Mouse (Mus musculus): ENCODE results near the gene Gm13539. TPM values are rescaled to one million over a fixed set of nuclear protein-coding genes. Genes with fewer than 3 reads are reported as not detected.
"Not testable (repeated sequence)": the region's sequence is repeated elsewhere in the genome, so short reads cannot be mapped to it uniquely, and the experiment has no call there.

Gene Gm13539
- polyA plus RNA-seq (2015; fragmentation: Nextera tagmentation; extraction: Ambion mirVana) = not detected in 2 replicates

GRCm38 (mm10) chr2:25781957-25782356 is at the start of gene Gm13539:
TSS of gene Gm13539 (plus strand) at chr2:25782257.
- WGBS = 80% methylated on average over 3 of the region's 3 CpGs
- no peak within 1 kb of the TSS for H3K4me3 ChIP-seq
- H3K9me3 ChIP-seq = no peaks in the 10 kb centered on the region
- H3K27me3 ChIP-seq = no peaks in the 10 kb centered on the region
- H3K4me1 ChIP-seq = no peaks in the 10 kb centered on the region
- H3K4me2 ChIP-seq (replicated peaks) = no peak within 1 kb of the TSS
- H3K9ac ChIP-seq = no peak within 1 kb of the TSS
- ATAC-seq (ENCODE audit: low FRiP score, low read depth) = no peak
- no peak within 1 kb of the TSS for H3K27ac ChIP-seq
- no peaks in the 10 kb centered on the region for H3K36me3 ChIP-seq

- Histone ChIP-seq H3K4me3 (no peak overlapping the region), H3K27ac (no peak overlapping the region), H3K4me2 (replicated peaks) (no peak overlapping the region), H3K36me3 (no peaks in the 10 kb centered on the region), H3K9ac (no peak overlapping the region), H3K27me3 (no peaks in the 10 kb centered on the region), H3K9me3 (no peaks in the 10 kb centered on the region), H3K4me1 (no peaks in the 10 kb centered on the region)
- WGBS = 59% methylated on average over 2 of the region's 2 CpGs
- no peak for ATAC-seq (ENCODE audit: low FRiP score, low read depth)
Observed at GRCm38 (mm10) chr2:25733199-25733930, 48.7 kb upstream of the Gm13539 start.

GRCm38 (mm10) chr2:25736709-25737108 is 45.3 kb upstream of the Gm13539 start, which contains the start of gene Obp2b:
TSS of gene Obp2b (plus strand) at chr2:25737009.
- 86% methylated on average over 3 of the region's 3 CpGs for WGBS
- not testable (repeated sequence) for H3K4me2 ChIP-seq (replicated peaks); H3K9me3 ChIP-seq; H3K9ac ChIP-seq; ATAC-seq (ENCODE audit: low FRiP score, low read depth); H3K4me1 ChIP-seq; H3K27ac ChIP-seq; H3K36me3 ChIP-seq; H3K27me3 ChIP-seq; H3K4me3 ChIP-seq

GRCm38 (mm10) chr2:25741671-25742070 is 40.4 kb upstream of the Gm13539 start:
- H3K4me2 ChIP-seq (replicated peaks) = no peak overlapping the region
- no peaks in the 10 kb centered on the region for H3K4me1 ChIP-seq
- no peak overlapping the region for H3K9ac ChIP-seq
- no peak overlapping the region for H3K27ac ChIP-seq
- H3K4me3 ChIP-seq = no peak overlapping the region
- H3K27me3 ChIP-seq = no peaks in the 10 kb centered on the region
- ATAC-seq (ENCODE audit: low FRiP score, low read depth) = no peak
- no peaks in the 10 kb centered on the region for H3K9me3 ChIP-seq
- 64% methylated on average over 1 of the region's 1 CpGs for WGBS
- no peaks in the 10 kb centered on the region for H3K36me3 ChIP-seq

GRCm38 (mm10) chr2:25754201-25754600 is 27.9 kb upstream of the Gm13539 start:
- H3K9me3 ChIP-seq = 0 out of 2 replicates have a peak, but pooled peaks cover 3% of the 10 kb centered on the region
- H3K36me3 ChIP-seq = no peaks in the 10 kb centered on the region
- ATAC-seq (ENCODE audit: low FRiP score, low read depth) = no peak
- no peak overlapping the region for H3K9ac ChIP-seq
- no peaks in the 10 kb centered on the region for H3K27me3 ChIP-seq
- WGBS = 94% methylated on average over 1 of the region's 1 CpGs
- no peak overlapping the region for H3K4me3 ChIP-seq
- H3K4me2 ChIP-seq (replicated peaks) = no peak overlapping the region
- H3K27ac ChIP-seq = no peak overlapping the region
- no peaks in the 10 kb centered on the region for H3K4me1 ChIP-seq

- ATAC-seq (ENCODE audit: low FRiP score, low read depth) = no peak
- no peaks in the 10 kb centered on the region for H3K36me3 ChIP-seq
- H3K4me3 ChIP-seq = no peak overlapping the region
- H3K9me3 ChIP-seq = 0 out of 2 replicates have a peak, but pooled peaks cover 3% of the 10 kb centered on the region
- no peak overlapping the region for H3K27ac ChIP-seq
- H3K27me3 ChIP-seq = no peaks in the 10 kb centered on the region
- WGBS = 49% methylated on average over 4 of the region's 4 CpGs
- H3K4me1 ChIP-seq = no peaks in the 10 kb centered on the region
- no peak overlapping the region for H3K4me2 ChIP-seq (replicated peaks)
- no peak overlapping the region for H3K9ac ChIP-seq
Observed at GRCm38 (mm10) chr2:25758064-25758625, 23.9 kb upstream of the Gm13539 start.

- Histone ChIP-seq H3K9ac (no peak within 1 kb of the TSS), H3K4me3 (no peak within 1 kb of the TSS), H3K36me3 (no peaks in the 10 kb centered on the region), H3K27me3 (no peaks in the 10 kb centered on the region), H3K4me2 (replicated peaks) (no peak within 1 kb of the TSS), H3K4me1 (no peaks in the 10 kb centered on the region), H3K9me3 (no peaks in the 10 kb centered on the region), H3K27ac (no peak within 1 kb of the TSS)
- ATAC-seq (ENCODE audit: low FRiP score, low read depth) = no peak
- 36% methylated on average over 2 of the region's 2 CpGs for WGBS
Observed at GRCm38 (mm10) chr2:25765269-25765668, 16.8 kb upstream of the Gm13539 start, which contains the start of gene Lcn3. TSS of gene Lcn3 (plus strand) at chr2:25765569.

GRCm38 (mm10) chr2:25767764-25768163 is 14.3 kb upstream of the Gm13539 start:
- 76% methylated on average over 4 of the region's 4 CpGs for WGBS
- Histone ChIP-seq H3K27ac (no peak overlapping the region), H3K4me1 (no peaks in the 10 kb centered on the region), H3K9me3 (no peaks in the 10 kb centered on the region), H3K4me3 (no peak overlapping the region), H3K27me3 (no peaks in the 10 kb centered on the region), H3K9ac (no peak overlapping the region), H3K36me3 (no peaks in the 10 kb centered on the region), H3K4me2 (replicated peaks) (no peak overlapping the region)
- no peak for ATAC-seq (ENCODE audit: low FRiP score, low read depth)

GRCm38 (mm10) chr2:25773507-25773906 is 8.6 kb upstream of the Gm13539 start:
- no peaks in the 10 kb centered on the region for H3K36me3 ChIP-seq
- H3K4me1 ChIP-seq = no peaks in the 10 kb centered on the region
- no peak overlapping the region for H3K27ac ChIP-seq
- no peak overlapping the region for H3K4me2 ChIP-seq (replicated peaks)
- WGBS = 82% methylated on average over 2 of the region's 2 CpGs
- H3K4me3 ChIP-seq = no peak overlapping the region
- H3K9me3 ChIP-seq = no peaks in the 10 kb centered on the region
- no peaks in the 10 kb centered on the region for H3K27me3 ChIP-seq
- H3K9ac ChIP-seq = no peak overlapping the region
- no peak for ATAC-seq (ENCODE audit: low FRiP score, low read depth)

GRCm38 (mm10) chr2:25774640-25775039 is 7.4 kb upstream of the Gm13539 start:
- Histone ChIP-seq H3K4me1 (no peaks in the 10 kb centered on the region), H3K4me2 (replicated peaks) (no peak overlapping the region), H3K27ac (no peak overlapping the region), H3K4me3 (no peak overlapping the region), H3K27me3 (no peaks in the 10 kb centered on the region), H3K9ac (no peak overlapping the region), H3K36me3 (no peaks in the 10 kb centered on the region), H3K9me3 (no peaks in the 10 kb centered on the region)
- ATAC-seq (ENCODE audit: low FRiP score, low read depth) = no peak
- 77% methylated on average over 2 of the region's 2 CpGs for WGBS

- no peak for ATAC-seq (ENCODE audit: low FRiP score, low read depth)
- 80% methylated on average over 3 of the region's 3 CpGs for WGBS
- no peaks in the 10 kb centered on the region for H3K4me1 ChIP-seq
- H3K9ac ChIP-seq = no peak overlapping the region
- H3K9me3 ChIP-seq = no peaks in the 10 kb centered on the region
- H3K36me3 ChIP-seq = no peaks in the 10 kb centered on the region
- no peak overlapping the region for H3K4me3 ChIP-seq
- H3K27me3 ChIP-seq = no peaks in the 10 kb centered on the region
- no peak overlapping the region for H3K4me2 ChIP-seq (replicated peaks)
- H3K27ac ChIP-seq = no peak overlapping the region
Observed at GRCm38 (mm10) chr2:25775991-25776390, 6.1 kb upstream of the Gm13539 start.

GRCm38 (mm10) chr2:25776717-25777116 is 5.3 kb upstream of the Gm13539 start, which contains the start of gene Lcn11:
TSS of gene Lcn11 (plus strand) at chr2:25777017.
- ATAC-seq (ENCODE audit: low FRiP score, low read depth) = no peak
- Histone ChIP-seq H3K4me3 (no peak within 1 kb of the TSS), H3K9ac (no peak within 1 kb of the TSS), H3K4me2 (replicated peaks) (no peak within 1 kb of the TSS), H3K9me3 (no peaks in the 10 kb centered on the region), H3K27ac (no peak within 1 kb of the TSS), H3K27me3 (no peaks in the 10 kb centered on the region), H3K4me1 (no peaks in the 10 kb centered on the region), H3K36me3 (no peaks in the 10 kb centered on the region)
- 85% methylated on average over 1 of the region's 1 CpGs for WGBS
